Mouse (Mus musculus) lung, postnatal 10 days (tissue): ENCODE measurements around the gene Exoc2.

Source experiments
- DNase-seq: peaks from one replicate; pipeline ENCODE4 v3.0.0; 2021

Exoc2 gene

GRCm38 (mm10) chr13:30814256-30814655, 159.6 kb downstream of the Exoc2 start:
- DNase-seq: no peak

DNA sequence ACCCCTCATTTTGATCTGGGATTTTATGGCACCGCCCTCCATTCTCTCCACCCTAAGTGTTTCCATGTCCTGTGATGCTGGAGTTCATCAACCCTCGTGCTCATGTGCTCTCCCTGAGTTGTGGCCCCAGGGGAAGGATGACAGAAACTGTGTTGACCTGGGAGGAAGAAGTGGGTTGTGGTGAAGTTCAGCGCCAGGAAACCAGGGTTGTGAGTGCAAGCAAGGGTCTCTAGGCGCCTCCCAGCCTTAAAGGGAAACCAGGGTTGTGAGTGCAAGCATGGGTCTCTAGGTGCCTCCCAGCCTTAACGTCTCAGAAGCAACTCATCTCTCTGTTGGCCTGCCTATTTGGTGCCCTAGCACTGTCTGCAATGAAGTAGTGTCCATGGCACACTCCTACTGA, 160.4 kb downstream of the Exoc2 start:
- no peak for DNase-seq

GRCm38 (mm10) chr13:30809240-30809639, 164.7 kb downstream of the Exoc2 start:
- no peak for DNase-seq

- DNase-seq: no peak
Measured at GRCm38 (mm10) chr13:30802336-30802955, 171.4 kb downstream of the Exoc2 start.

GRCm38 (mm10) chr13:30801886-30802285, 172.0 kb downstream of the Exoc2 start:
- DNase-seq: no peak

DNA sequence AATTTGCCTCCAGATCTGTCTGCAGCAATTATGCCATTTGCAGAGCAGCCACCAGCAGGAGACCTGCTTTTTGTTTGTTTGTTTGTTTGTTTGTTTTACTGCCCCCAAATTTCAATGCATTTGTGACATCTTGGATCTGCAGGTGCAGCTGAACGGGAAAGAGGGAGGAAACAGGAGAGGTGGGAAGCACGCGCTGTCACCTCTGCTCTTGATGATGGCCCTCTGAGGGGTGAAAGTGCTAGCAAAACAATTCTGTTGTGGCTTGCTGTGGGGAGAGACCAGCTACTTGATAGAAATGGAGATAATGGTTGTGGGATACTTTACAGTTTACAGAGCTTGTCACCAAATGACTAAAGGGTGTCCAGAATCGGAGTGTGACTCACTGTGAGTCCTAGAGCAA, 177.9 kb downstream of the Exoc2 start:
- DNase-seq: no peak

DNA sequence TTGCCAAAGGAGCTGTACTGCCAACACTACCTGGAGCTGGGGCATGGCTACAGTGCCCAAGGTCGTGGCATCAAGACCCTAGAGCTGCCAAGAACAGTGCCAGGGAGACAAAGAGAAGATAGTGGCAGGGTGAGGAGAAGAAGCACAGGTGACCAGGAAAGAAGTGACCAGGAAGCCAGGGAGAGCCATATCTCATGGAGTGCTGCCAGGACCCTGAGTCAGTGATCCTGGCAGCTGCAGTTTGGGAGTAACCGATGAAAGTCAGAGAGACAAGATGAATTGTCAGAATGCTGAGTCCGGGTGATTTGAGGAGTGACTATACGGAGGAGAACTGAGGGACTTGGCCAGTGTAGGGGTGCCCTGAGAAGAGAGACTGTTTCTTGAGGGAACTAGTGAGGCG, 180.3 kb downstream of the Exoc2 start:
- no peak for DNase-seq

GRCm38 (mm10) chr13:30793196-30793595, 180.7 kb downstream of the Exoc2 start:
- no peak for DNase-seq

- DNase-seq: no peak
Measured at GRCm38 (mm10) chr13:30792741-30793140, 181.2 kb downstream of the Exoc2 start.

DNA sequence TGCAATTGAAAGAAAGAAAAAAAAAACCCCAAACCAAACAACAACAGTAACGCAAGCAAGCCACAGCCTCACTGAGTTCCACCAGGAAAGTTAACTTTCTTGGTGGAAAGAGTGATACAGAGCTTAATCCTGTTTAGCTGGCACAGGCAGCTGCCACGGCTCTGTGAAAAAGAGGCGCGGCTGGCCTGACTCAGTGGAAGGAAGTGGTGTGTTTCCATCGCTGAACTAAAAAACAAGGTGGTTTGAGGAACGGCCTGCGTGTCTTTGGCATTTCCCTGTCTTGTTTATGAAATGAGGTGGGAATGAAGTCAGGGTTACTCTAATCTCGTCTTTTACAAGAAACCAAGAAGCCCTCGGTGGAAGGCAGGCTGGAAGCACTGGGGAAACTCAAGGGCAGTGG, 181.6 kb downstream of the Exoc2 start:
- no peak for DNase-seq

- no peak for DNase-seq
Measured at GRCm38 (mm10) chr13:30790016-30790415, 183.9 kb downstream of the Exoc2 start.

DNA sequence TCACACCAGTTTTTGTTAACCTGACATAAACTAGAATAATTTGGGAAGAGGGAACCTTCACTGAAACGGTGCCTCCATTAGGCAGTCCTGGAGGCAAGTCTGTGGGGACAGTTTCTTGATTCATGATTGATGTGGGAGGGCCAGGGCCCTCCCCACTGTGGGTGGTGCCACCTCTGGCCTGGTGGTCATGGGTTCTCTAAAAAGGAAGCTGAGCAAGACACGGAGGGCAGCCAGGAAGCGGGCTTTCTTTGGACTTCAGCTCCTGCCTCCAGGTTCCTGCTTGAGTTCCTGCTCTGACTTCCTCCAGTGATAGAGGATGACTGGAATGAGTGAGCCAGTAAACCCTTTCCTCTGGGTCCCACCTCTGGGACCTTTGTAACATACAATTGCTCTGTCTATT, 185.5 kb downstream of the Exoc2 start:
- no peak for DNase-seq

- DNase-seq: no peak
Measured at GRCm38 (mm10) chr13:30787960-30788359, 185.9 kb downstream of the Exoc2 start.

DNA sequence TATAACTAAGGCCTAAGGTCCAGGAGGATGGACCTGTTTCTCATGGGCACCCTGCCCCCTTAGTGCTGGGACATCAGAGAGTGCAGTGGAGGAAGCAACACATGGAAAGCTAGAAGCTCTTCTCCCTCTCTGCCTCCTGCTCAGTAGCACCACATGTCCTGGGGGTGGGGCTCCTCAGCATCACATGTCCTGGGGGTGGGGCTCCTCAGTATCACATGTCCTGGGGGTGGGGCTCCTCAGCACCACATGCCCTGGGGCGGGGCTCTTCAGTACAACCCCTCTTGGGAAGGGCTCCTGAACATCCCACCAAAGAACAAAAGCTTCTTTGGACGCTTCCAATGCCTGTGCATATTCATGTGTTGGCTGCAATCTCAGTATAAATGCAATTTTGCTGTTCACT, 186.3 kb downstream of the Exoc2 start:
- DNase-seq: no peak

DNA sequence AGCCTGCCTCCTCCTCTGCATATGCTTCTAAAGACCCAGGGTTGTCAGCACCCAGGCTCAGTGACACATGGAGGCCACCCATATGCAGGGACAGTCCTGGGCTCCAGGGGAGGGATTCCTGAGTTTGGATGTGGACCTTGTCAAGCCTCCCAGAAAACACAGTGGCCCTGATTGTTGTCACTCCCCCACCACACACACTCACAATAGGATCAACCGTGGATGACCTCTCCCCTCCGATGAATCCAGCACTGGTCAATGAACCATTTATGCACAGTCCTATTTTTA, 186.9 kb downstream of the Exoc2 start:
- DNase-seq: no peak

- DNase-seq: no peak
Measured at GRCm38 (mm10) chr13:30786235-30787035, 187.5 kb downstream of the Exoc2 start.

DNA sequence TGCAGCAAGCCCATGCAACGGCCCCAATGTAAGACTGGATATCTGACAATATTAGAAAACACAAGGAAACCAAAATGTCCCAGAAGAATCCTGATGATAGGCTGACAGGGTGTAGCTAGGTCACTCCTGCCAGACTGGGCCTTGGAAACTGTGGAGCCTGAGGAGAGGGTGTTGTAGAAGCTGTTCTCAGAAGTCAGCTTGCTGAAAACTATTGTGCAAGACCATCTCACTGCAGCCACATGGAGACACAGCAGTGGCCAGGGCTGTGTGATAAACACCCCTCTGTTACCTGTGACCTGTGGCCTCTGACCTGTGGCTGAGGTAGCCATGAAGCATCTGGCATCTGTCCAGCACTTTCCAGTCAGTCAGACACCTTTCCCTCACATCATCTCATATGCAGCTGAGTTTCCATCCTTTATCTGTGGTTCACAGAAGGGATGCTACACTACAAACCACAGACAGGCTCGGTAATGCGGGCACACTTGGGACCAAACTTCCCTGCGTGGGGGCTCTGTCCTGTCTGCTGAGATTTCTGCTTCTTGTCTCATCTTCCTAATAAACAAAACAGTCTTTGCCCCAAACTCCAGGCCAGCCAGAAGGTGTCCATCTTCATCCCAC, 188.4 kb downstream of the Exoc2 start:
- DNase-seq: no peak

DNA sequence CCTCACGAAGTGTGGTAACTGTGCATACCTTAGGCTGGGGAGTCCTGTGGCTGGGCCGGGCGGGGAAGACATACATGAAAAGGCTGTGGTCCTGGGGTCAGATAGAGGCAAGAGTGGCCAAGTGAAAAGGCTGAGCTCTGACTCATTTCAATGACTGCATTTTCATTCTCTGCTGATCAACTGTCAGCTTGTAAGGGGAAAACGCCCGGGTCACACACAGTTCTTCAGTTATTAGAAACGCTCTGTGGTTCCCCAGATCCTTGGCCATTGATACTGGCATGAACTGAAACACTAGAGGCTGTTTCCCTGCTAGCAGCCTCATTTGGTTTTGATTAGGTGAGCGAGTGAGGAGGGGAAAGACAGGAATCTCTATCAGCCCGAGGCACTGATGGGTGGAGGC, 191.5 kb downstream of the Exoc2 start:
- DNase-seq: no peak

GRCm38 (mm10) chr13:30781905-30782304, 192.0 kb downstream of the Exoc2 start:
- no peak for DNase-seq

- no peak for DNase-seq
Measured at GRCm38 (mm10) chr13:30777678-30778179, 196.2 kb downstream of the Exoc2 start.

DNA sequence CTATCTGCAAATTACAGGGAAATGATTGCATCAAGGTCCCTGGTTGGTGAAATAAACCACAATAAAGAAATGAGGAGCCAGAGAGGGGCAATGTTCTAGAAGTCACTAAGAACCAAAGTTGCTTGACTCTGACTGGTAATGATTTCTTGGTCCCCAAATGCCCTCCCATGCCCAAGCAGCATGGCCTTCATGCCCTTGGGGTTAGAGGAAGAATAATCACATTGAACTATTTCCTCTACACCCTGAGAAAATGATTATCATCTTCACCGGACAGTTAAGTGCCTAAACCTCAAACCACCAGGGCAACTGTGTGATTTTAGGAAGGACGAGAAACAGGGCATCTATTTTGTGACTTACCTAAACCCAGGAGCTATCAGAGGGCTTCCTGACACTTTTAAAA, 197.9 kb downstream of the Exoc2 start:
- DNase-seq: no peak

DNA sequence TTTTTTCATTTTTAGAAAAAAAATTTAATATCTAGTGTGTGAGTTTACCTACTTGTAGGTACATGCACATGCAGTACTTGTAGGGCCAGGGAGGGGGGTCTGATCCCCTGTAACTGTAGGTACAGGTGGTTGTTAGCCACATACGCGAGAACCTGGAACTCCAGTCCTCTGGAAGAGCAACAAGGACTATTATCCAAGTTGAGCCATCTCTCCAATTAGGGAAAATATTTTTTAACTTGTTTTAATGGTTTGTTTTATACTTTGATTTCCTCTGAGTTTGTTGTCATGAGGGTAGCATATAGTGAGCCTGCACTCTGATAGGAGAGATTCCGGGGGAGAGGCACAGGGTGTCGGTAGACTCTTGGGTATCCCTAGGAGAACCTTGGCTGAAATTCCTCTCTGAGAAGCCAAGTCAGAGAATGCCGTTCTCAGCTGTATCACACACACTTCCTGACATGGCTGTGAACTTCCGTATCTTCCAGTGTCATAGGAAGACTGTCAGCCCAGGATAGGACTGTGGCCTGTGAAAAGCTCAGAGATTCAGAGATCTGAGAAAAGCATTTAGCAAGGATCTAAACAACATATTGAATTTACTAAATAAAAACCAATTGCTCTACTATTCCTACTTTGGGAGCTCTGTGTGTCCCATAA, 206.3 kb downstream of the Exoc2 start:
- no peak for DNase-seq

DNA sequence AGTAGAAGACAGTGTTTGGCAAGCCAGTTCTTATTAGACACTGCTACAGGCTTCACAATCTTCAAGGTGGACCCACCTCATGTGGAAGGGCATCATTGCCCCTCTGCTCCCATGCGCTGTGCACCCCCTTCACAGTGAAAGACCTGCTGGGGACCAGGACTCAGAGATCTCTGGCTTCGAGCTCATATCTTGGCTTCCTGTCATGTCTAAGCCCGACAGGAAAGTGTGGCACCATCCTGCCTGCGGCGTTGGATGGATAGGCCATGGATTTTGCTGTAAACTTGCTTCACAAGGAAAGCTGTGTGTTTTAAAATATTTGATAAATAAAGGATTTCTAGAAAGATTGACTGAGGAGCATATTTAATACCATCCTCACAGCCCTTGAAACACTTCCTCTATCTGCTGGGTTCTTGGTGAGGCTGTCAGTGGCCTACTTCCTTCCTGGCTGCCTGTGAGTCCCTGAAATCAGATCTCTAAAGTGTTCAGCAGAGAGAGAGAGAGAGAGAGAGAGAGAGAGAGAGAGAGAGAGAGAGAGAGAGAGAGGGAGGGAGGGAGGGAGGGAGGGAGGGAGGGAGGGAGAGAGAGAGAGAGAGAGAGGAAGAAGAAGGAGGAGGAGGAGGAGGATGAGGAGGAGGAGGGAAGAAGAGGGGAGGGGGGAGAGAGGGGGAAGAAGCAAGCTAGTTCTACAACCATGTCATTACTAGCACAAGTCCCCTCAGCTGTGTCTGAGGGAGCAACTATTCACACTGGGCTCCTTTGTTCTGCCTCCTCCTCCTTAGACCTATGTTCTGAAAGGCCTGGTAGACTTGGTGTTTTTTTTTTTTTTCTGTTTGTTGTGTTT, 207.0 kb downstream of the Exoc2 start:
- DNase-seq: no peak
